Mouse (Mus musculus) E14TG2a.4 (cell line): Measurements from ENCODE around the gene Cep19.

ENCODE experiments used
- H3K27me3 ChIP-seq: 2 replicates; pipeline ENCODE4 v1.6.1; 2014; ENCODE audit warnings: low read length, control low read depth; ENCODE audit not compliant: insufficient read depth
- H3K36me3 ChIP-seq: 2 replicates; pipeline ENCODE4 v1.6.1; 2014; ENCODE audit warnings: low read length, control low read depth; ENCODE audit not compliant: insufficient read depth
- H3K4me1 ChIP-seq: replicated peaks from 2 replicates; pipeline ENCODE4 v1.6.1; 2014; ENCODE audit warnings: low read depth, low read length, control low read depth
- H3K4me3 ChIP-seq: replicated peaks from 2 replicates; pipeline ENCODE4 v1.5.1; 2014; ENCODE audit warnings: mild to moderate bottlenecking, low read length
- H3K9me3 ChIP-seq: 2 replicates; pipeline ENCODE4 v1.6.1; 2014; ENCODE audit warnings: low read length, control low read depth
- CTCF ChIP-seq: conservative IDR thresholded peaks from 2 replicates; pipeline ENCODE4 v1.5.1; 2014; ENCODE audit warnings: low read length
- NANOG ChIP-seq: IDR thresholded peaks from 2 replicates; pipeline ENCODE4 v1.6.1; 2014; ENCODE audit warnings: borderline replicate concordance, low read length, mixed read lengths
- POU5F1 ChIP-seq: IDR thresholded peaks from 2 replicates; pipeline ENCODE4 v1.6.1; 2014; ENCODE audit warnings: low read length, borderline replicate concordance

Gene Cep19

DNA sequence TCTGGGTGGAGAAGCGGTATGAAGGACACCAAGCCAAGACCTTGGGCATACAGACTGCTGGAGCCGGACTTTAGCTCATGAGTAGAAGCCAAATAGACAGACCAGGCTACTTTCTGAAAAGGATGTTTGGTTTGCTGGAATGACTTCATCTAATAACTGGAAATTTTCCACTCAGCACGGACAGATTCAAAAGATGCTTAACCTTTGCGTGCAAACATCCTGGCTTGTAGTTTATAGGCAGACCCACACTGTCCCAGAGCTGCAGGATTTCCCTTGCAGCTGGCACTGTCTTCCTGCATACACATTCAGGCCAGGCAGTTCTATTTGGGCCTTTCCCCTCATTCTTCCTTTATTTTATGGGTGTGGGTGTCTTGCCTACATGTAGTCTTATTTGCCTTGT lies 27.4 kb downstream of the Cep19 start:
- no peak for TF ChIP-seq NANOG
- no peak for TF ChIP-seq CTCF
- no peak for TF ChIP-seq POU5F1
- Histone ChIP-seq H3K27me3 (no peaks in the 10 kb centered on the region), H3K9me3 (no peaks in the 10 kb centered on the region)

DNA sequence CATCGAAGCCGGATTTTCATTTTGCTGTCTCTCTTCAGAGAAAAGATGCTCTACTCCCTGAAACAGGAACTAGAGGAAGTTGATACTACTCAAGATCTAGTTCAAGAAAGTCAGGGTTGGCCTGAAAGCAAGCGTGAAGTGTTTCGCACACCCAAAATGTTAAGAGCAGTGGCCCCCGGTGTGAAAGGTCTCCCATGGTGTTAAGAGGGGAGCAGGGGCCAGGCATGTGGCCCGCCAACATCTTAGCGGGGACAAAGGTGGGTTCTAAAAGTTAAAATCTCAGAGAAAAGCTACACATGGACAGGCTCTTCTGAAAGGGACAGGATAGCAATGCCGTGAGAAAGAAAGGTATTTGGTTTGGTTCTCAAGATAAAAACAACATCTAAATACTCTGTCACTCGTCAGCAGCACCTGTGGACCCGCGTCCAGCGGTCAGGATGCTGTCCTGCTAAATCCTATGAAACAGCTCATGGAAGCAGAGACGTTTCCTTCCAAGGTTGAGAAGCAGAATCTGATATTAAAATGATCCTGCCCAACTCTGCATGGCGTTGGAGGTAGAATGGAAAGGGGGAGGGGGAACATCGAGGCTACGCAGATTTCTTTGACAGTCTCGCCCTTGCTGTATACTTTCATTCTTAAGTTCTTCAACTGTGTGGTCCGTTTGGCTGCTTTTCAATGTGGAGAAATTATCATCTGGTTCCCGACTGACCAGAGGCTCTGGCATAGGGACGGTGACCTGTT lies 30.0 kb downstream of the Cep19 start:
- H3K9me3 ChIP-seq: 0 out of 2 replicates have a peak, but pooled peaks cover 3% of the 10 kb centered on the region
- H3K4me3 ChIP-seq: peak overlapping the region; percentile 77
- peaks cover 21% of the 10 kb centered on the region for H3K36me3 ChIP-seq
- H3K27me3 ChIP-seq: no peaks in the 10 kb centered on the region
- H3K4me1 ChIP-seq: peaks cover 77% of the 10 kb centered on the region
- no peak for TF ChIP-seq CTCF
- TF ChIP-seq NANOG: no peak
- no peak for TF ChIP-seq POU5F1

More for the DNA sequence above, 27.4 kb downstream of the Cep19 start:
- Histone ChIP-seq H3K4me3 (0 out of 2 replicates have a peak overlapping the region, but pooled peaks have one; percentile 57), H3K4me1 (peaks cover 81% of the 10 kb centered on the region), H3K36me3 (peaks cover 9% of the 10 kb centered on the region; the same call in 1 of the 2 replicates)

- TF ChIP-seq CTCF (no peak), NANOG (no peak), POU5F1 (no peak)
These were observed 30.7 kb downstream of the Cep19 start for GRCm38 (mm10) chr16:32130190-32130826.

DNA sequence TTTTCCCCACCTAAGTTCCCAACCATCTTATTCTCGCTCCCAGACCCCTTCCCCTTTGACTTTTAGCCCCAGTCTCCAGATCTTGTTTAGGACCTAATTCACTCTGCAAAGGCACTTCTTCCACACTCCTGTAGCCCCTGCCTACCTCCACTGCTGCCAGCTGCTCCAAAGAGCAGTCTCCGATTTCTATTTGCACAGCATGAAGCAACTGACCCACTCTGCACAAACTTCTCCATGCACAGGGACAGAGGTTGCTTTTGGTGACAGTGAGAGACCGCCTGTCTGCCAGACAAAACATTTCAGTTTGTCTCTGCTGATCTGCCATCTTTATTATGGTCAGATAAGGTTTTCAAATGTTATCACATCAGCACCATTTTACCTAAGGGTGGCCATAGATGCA lies 33.5 kb downstream of the Cep19 start:
- H3K36me3 ChIP-seq: peaks cover 21% of the 10 kb centered on the region
- H3K9me3 ChIP-seq: 0 out of 2 replicates have a peak, but pooled peaks cover 3% of the 10 kb centered on the region
- H3K4me3 ChIP-seq: no peak overlapping the region
- H3K4me1 ChIP-seq: peaks cover 58% of the 10 kb centered on the region
- H3K27me3 ChIP-seq: no peaks in the 10 kb centered on the region
- TF ChIP-seq NANOG (no peak), POU5F1 (no peak)

More at GRCm38 (mm10) chr16:32130190-32130826, 30.7 kb downstream of the Cep19 start:
- no peaks in the 10 kb centered on the region for H3K27me3 ChIP-seq
- peak overlapping the region; percentile 77 for H3K4me3 ChIP-seq
- peaks cover 21% of the 10 kb centered on the region for H3K36me3 ChIP-seq
- H3K4me1 ChIP-seq: peaks cover 77% of the 10 kb centered on the region
- H3K9me3 ChIP-seq: 0 out of 2 replicates have a peak, but pooled peaks cover 3% of the 10 kb centered on the region

DNA sequence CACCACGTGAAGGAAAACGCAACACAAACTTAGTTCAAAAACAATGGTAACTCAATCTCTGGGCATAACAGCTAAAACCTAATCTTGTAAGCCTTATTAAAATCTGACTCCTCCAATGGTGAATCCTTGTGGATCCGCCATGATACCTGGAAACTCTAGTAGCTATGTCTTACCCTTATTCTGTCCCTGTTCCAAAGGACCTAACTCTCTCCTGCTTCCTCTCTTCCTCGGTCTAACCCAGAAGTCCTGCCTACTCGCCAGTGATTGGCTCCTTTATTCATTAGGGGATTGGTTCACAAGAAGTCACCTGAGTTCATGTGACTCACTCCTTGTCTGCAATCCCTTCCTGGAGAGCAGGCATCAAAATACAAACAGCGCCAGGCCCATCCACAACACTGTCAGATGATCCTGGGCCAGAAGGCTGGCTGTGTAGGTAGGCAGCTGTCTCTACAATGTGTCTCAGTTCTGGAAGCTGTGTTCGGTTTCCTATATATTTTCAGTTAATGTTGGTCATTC lies 36.3 kb downstream of the Cep19 start:
- Histone ChIP-seq H3K4me1 (peaks cover 34% of the 10 kb centered on the region), H3K27me3 (peaks cover 6% of the 10 kb centered on the region; the same call in 1 of the 2 replicates), H3K4me3 (peak overlapping the region; percentile 76), H3K9me3 (0 out of 2 replicates have a peak, but pooled peaks cover 3% of the 10 kb centered on the region), H3K36me3 (peaks cover 17% of the 10 kb centered on the region)
- TF ChIP-seq CTCF: no peak
- no peak for TF ChIP-seq POU5F1
- TF ChIP-seq NANOG: no peak

DNA sequence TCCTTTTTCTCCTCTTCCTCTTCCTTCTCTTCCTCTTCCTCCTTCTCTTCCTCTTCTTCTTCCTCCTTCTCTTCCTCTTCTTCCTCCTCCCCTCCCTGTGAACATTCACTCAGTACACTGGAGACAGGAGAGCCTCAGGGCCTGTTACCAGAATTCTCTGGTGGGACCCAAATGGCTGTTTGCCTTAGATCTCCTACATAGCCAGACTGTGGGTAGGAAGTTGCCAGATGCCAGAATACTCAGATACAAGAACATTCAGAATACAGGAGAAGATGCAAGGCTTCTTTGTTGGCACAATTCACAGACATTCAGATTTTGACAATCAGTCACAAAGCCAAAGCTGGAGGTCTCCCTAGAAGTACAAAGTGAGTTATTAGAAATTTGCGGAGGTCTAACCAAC lies 39.4 kb downstream of the Cep19 start:
- Histone ChIP-seq H3K4me3 (no peak overlapping the region), H3K4me1 (peaks cover 26% of the 10 kb centered on the region), H3K36me3 (peaks cover 11% of the 10 kb centered on the region; the same call in 1 of the 2 replicates), H3K9me3 (peaks cover 13% of the 10 kb centered on the region), H3K27me3 (peaks cover 7% of the 10 kb centered on the region; the same call in 1 of the 2 replicates)
- TF ChIP-seq POU5F1 (no peak), NANOG (no peak), CTCF (no peak)

GRCm38 (mm10) chr16:32143766-32144165 lies 44.2 kb downstream of the Cep19 start:
- H3K4me3 ChIP-seq: 0 out of 2 replicates have a peak overlapping the region, but pooled peaks have one; percentile 17
- H3K36me3 ChIP-seq: peaks cover 17% of the 10 kb centered on the region; the same call in 1 of the 2 replicates
- TF ChIP-seq CTCF (no peak), POU5F1 (no peak), NANOG (no peak)
- peaks cover 45% of the 10 kb centered on the region for H3K9me3 ChIP-seq
- peaks cover 16% of the 10 kb centered on the region; the same call in 1 of the 2 replicates for H3K4me1 ChIP-seq
- peaks cover 7% of the 10 kb centered on the region; the same call in 1 of the 2 replicates for H3K27me3 ChIP-seq

- Histone ChIP-seq H3K4me3 (no peak overlapping the region), H3K36me3 (peaks cover 17% of the 10 kb centered on the region; the same call in 1 of the 2 replicates), H3K4me1 (peaks cover 16% of the 10 kb centered on the region; the same call in 1 of the 2 replicates), H3K9me3 (peaks cover 45% of the 10 kb centered on the region), H3K27me3 (peaks cover 6% of the 10 kb centered on the region; the same call in 1 of the 2 replicates)
- TF ChIP-seq POU5F1: no peak
- no peak for TF ChIP-seq CTCF
- TF ChIP-seq NANOG: no peak
These were observed 45.0 kb downstream of the Cep19 start for GRCm38 (mm10) chr16:32144592-32144991.
